Mouse (Mus musculus): ENCODE measurements around the gene Ccnb1.
"Not testable (repeated sequence)": the region's sequence is repeated elsewhere in the genome, so short reads cannot be mapped to it uniquely, and the experiment has no call there.

Gene Ccnb1

DNA sequence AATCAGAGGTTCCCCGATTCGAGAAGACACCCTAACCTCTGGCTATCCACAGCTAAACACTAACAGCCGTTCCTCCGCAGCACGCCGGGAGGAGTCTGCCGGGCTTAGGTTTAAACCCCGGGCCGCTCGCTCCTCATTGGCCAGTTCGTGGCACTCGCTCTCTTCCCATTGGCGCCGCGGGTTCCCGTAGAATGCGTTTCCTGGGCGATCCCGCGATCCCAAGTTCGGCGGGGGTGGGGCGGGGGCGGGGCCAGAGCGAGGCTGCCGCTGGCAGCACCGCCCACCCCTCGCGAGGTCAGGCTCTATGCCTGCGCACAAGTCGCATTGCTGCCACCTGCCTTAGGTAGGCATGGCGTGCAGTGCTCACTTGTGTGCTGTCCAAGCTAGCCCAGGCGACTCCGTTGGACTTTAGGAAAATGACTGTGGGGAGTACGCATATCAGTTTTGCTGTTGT, at the start of gene Ccnb1:
TSS of gene Ccnb1 (minus strand) at position 157 of the 454 bp plus-strand sequence.
- DNase-seq (ENCODE audit: low spot score in 2 of 2) = peak; percentile 70 to 80

DNA sequence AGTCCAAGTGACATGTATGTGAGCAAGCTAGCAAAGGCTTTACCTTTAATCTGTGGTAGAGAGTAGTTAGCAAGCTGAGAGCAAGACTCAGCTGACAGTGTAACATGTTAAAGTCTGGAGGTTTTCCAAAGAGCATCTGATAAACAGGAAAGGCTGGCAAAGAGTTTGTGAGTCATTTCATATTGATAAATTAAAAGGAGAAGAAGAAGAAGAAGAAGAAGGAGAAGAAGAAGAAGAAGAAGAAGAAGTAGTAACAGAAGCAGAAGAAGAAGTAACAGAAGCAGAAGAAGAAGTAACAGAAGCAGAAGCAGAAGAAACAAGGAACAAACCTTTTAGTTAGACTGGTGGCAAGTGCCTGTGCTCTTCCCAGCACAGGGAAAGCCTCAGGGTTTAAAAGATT, 48.4 kb upstream of the Ccnb1 start:
- DNase-seq (ENCODE audit: low spot score in 2 of 2) = no peak

DNA sequence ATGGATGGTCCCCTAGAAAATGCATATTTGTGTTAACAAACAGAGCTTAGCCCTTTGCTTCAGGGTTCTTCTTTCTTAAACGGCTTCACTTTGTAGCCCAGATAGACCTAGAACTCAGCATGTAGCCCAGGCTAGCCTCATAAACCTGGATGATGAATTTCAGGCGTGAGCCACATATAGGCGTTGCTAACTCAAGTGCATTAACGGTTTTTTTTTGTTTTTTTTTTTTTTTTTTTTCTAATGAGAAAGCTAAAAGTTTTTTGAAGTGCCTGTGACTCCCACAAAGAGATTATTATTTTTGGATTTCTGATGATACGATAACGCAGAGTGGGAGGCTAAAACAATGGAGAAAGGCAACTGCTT, 47.3 kb upstream of the Ccnb1 start:
- DNase-seq (ENCODE audit: low spot score in 2 of 2) = no peak

DNA sequence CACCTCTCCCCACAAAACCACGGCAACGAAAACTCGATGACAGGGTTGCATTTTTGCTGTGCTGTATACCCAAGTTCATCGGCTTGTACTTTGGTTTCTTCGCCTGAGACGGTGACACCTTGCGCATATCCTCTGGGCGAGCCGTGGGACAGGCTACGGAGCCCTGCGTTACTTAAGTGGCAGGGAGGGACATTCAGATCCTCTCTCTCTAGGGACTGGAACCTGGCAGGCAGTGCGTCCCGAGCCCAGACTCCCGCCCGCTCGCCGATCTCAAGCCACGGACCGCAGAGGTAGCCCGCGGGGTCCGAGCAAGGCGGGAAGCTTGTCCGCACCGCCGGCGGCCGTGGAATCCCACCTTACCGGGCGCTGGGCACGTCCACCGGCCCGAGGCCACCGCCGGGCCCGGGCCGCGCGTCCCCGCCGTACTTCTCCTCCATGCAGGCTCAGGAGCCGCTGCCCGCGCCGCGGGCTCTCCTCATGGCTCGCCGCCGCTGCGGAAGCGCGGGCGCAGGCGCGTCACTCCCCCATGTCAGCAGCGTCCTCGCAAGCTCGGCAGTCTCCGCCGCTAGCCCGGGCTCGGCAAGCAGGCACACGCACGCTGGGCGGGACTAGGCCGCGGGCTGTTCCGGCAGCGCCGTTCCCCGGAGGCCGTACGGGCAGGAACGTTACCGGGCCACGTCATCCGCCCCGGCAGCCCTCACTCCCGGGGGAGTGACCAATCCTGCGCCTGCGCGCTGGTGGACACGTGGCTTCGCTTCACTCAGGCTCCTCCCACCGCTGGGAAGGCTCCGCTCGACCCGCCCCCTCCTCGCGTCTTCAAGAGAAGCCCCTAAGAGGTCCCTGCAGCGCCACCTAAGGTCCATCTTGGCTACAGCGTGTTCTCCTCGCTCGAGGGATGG, 46.6 kb upstream of the Ccnb1 start, which contains the start of gene Slc30a5:
TSS of gene Slc30a5 (minus strand) at position 687 of the 899 bp plus-strand sequence.
- DNase-seq (ENCODE audit: low spot score in 2 of 2) = peak; percentile 99 to 100

DNA sequence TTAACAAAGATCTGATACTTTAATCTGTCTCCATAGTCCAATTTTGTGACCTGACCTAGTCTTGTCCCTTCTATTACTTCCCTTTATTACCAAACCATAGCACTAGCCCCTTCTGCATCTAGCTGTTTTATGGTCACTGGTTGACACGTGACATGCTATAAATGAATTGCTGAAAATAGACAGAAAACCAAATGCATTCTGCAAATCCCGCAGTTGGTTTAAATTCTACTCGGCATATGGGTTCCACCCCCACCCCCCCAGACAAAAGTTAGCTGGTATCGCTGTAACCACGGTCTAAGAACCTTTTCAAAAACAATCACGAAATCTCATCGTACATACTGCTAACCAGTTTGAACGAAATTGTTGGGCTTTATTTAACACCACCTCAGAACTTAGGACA, 45.8 kb upstream of the Ccnb1 start:
- no peak for DNase-seq (ENCODE audit: low spot score in 2 of 2)

DNA sequence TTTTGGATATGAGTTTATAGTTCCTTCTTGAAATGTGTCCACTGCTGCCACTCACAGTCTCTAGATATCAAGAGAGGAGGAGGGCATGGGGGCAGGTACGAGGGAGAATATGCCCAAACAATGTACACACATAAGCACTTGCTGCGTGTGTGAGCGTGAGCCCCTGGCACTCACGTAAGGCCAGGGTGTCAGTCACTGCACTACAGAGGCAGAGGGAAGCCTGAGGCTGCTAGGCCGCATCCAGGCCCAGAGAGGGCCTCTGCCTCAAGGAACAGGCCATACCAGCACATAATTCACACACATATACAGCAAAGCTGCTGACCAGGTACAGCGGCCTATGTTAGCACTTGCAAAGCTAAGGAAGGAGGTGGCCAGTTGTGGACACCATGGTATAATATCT, 44.8 kb upstream of the Ccnb1 start:
- DNase-seq (ENCODE audit: low spot score in 2 of 2) = no peak

DNA sequence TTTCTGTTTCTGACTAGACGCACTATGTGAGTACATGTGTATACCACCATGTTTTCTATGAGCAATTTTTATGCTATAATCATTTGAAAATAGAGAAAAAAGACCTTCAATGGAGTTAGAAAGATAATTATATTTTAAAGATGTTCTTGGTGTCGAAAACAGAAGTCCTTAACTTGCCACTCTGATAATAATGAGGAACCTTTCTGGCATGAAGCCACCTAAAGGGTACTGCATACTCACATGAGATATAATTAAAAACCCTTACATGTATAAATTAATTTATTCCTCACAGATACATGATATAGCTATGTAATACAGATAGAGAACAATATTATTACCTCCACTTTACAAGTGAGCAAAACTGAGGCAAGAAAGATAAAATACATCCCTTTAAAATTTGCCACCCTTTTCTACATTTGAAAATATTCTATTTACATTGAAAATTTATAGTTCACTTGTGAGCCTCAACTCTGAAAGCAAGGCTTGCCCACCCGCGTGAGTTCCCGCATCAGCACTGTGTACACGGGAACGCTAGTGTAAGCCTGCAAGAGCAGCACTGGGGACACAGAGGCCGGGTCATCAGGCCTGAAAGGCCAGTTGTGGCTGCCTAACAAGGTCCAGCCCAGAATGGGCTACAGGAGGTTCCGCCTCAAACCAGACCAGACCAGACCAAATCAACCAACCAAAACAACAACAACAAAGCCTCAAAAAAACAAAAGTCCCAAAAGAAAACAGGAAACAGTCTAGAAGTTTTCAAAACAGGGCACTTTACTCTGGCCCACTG, 39.4 kb upstream of the Ccnb1 start:
- no peak for DNase-seq (ENCODE audit: low spot score in 2 of 2)

DNA sequence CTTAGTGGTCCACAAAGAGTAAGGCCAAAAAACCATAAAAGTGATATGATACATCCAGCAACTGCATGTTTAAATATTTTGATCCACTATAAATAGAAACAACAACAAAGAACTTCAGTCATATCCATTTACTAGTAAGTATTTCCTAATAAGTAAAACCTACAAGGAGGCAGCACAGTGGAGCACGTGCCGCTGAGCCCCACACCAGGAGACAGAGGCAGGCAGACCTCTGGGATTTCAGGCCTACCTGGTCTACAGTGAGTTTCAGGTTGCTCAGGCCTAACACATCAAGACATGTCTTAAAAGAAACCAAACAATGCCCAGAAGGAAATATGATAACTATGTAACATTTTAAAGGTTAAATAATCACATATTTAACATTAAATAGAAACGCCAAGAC, 38.5 kb upstream of the Ccnb1 start:
- DNase-seq (ENCODE audit: low spot score in 2 of 2) = no peak

DNA sequence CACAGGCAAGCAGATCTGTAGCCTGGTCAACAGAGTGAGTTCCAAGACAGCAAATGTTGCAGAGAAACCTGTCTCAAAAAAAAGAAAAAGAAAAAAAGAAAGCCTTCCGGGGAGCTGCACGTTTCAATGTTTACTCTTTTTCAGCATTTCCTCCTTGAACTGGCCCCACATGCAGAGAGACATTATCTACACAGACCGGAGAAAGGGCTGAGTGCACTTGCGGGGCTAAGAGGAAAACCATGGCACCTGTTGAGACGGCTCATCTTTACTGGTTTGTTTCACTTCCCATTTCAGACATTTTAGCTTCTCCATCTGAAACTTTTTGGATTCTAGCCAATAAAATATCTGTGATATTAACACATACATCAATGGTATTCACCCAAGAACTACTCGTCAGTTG, 37.9 kb upstream of the Ccnb1 start:
- DNase-seq (ENCODE audit: low spot score in 2 of 2) = peak in 1 of 2 experiments; percentile 60

DNA sequence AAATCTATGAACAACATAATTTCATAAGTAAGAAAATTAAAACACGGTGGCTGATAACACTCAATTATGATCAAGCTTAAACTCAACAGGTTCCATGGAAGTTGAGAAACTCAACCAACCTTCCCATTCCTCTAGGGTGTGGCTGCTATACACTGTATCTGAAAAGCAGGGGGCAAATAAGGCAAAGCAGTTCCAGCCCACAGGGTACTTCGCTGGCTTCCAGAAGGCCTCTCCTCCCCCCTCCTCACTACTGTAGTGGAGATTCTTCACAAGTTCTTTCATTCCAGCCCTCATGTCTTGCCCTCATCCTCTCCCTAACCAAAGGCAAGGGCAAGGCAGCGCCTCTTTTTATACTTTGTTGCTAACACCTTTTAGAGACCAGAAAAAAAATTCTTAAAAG, 37.5 kb upstream of the Ccnb1 start:
- DNase-seq (ENCODE audit: low spot score in 2 of 2) = no peak

DNA sequence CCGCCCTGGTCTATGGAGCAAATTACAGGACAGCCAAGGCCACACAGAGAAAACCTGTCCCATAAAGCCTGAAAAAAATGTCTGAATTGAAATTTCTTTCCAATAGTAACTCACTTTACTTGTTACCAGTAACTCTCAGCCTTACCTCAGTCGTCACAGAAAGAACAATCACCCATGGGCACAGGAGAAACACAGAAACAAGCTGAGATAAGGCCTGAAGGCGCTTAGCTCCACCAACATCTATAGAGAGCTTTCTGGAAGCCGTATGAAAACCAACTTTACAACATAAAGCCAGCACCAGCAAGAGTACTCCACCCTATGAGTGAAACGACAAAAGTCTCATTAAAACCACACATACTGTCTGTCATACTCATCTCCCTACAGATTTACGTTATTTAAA, 28.1 kb upstream of the Ccnb1 start:
- no peak for DNase-seq (ENCODE audit: low spot score in 2 of 2)

DNA sequence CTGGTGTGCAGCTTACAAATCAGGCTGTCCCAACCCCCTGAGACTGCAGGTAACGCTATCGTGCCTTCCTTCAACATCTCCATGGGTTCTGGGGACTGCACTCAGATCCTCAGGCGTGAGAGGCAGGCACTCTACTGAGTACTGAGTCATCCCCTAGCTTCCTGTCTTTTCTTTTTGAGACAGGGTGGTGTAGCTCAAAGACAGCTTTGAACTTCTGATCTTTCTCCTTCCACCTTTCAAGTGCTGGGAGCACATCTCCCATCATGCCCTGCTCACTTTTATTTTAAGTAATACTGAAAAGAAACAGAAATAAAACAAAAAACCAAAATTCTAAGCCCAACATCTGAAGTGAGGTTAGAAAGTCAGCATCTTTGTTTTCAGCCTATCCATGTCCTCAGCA, 19.4 kb upstream of the Ccnb1 start:
- DNase-seq (ENCODE audit: low spot score in 2 of 2) = no peak

DNA sequence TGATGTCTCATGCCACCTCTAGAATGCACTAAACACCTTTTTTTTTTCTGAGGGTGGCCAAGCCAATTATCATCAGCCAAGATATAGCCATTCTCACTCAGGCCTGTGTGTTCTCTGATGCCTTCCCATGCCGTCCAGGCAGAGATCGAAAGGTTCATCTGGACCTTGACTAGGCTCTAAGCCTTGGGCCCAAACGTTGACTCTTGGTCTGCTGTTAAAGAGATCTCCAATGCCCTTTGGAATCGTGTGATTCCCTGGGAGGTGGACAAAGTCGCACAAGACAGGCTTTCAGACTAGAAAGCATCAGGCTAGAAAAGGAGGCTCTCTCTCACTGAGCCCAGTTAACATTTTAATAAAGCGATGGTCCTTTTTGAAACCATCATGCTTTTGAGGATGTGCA, 10.8 kb upstream of the Ccnb1 start:
- no peak for DNase-seq (ENCODE audit: low spot score in 2 of 2)

DNA sequence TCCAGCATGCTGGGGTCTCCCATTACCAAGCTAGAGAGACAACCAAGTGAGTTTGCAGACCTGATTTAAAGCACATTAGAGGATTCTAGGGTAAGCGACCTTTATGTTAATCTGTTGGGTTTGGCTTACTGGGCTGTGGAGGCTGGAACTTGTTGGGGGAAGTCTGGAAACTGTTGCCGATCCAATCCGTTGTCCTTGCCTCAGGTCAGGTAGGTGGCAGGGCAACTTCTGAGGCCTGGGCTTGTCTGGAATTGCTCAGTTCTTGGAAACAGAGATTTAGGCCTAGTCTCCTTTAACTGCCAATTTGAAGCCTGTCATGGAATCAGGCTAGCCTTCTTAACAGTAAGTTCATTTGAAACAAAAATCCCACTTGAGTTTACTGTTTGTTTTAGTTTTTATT, 2.7 kb upstream of the Ccnb1 start:
- no peak for DNase-seq (ENCODE audit: low spot score in 2 of 2)

DNA sequence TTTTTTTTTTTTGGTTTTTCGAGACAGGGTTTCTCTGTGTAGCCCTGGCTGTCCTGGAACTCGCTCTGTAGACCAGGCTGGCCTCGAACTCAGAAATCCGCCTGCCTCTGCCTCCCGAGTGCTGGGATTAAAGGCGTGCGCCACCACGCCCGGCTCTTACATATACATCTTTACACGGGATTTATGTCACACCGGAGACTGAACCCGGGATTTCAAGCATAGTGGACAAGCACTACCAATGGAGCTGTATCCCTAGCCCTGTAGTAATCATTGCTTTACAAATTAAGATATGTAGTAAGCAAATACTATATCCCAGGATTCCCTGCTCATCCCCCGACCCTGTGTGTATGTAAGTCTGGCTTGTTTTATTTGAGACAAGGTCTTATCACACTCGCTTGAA, 1.7 kb upstream of the Ccnb1 start:
- not testable (repeated sequence) for DNase-seq (ENCODE audit: low spot score in 2 of 2)

DNA sequence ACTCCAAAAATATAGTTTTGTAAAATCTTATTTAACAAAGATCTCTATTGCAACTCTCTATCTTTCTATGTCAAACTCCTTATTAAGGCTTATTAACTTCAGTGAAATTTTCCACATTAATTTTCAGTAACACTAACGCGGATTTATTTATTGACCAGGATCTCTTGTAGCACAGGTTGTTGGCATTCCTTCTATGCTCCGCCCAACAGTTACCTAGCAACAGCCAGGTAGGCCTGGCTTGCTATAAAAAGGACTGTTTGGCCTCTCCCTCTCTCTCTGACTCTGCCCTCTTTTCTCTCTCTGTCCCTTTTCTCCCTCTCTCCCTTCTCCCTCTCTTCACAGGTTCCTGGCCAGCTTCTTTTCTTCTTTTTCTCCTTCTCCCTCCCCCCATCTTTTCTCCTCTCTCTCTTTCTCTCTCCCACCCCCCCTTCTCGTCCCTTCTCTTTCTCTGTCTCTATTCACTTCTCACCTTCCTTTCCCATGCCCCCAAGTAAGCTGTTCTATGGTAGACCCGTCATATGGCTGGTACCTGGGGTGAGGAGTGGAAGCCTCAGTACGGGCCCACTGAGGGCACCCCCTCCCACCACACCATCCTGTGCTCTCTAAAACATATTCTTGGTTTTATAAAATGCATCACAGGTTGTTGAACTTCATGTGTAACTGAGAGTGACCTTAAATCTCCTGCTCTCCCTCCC, 1.1 kb upstream of the Ccnb1 start:
- no peak for DNase-seq (ENCODE audit: low spot score in 2 of 2)

DNA sequence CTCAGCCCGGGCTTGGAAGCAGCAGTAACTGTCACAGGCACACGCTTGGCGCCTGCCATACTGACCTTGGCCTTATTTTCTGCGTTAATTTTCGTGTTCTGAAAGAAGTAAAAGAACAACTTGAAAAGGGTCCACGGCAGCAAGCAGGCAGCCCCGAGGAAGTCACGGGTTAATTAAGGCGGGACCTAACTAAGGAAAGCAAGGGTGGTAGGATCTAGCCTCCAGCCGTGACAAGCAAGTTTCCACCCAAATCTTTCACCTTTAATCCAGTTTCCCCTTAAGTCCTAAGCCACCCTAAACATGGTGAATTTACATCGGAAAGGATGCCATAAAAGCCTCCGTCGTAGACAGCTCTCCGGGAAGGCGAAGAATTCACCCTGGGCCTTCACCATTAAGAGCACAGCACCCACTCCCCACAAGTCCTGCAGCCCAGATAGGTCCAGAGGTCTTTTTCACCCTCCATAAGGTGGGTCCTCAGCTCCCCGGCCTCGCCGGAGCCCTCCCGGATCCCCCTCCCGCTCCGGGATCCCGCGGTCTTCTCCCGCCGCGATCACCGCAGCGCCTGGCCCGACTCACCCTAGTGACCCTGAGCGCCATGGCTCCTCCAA, 460 bp downstream of the Ccnb1 start:
- DNase-seq (ENCODE audit: low spot score in 2 of 2) = peak in 1 of 2 experiments; percentile 3

DNA sequence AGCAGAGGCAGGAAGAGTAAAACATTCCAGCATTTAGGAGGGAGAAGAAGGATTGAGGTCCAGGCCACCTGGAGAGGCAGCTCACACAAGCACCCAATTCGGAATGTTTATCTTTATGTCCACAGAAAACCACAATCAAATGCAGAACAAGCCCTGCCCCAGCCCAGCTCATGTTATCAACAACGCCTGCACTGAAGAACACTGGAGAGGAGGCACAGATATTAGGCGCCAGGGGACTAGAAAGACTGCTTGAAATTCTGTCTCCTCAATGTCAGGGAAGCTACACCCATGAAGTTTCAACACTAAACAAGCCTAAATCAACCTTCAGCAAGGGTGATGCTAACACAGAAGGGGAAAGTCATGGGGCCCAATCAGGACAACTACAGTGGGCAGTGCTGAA, 8.9 kb downstream of the Ccnb1 start:
- DNase-seq (ENCODE audit: low spot score in 2 of 2) = no peak

DNA sequence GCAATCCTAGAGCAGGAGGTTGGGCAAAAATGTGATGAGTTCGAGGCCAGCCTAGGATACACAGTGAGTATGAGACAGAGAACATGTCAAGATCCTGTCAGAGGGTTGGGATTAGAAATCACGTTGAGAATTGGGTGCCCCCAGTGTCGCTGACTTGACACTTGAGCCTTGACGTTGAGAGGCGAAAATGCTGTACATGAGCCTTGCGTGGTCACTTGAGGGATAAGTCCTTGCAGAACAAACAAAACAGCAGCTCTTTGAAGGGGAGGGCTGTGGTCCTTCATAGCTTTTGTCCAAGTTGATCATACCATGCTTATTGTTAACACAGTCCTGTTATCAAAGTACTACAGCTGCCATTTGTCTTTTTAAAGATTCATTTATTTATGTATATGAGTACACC, 9.7 kb downstream of the Ccnb1 start:
- DNase-seq (ENCODE audit: low spot score in 2 of 2) = no peak

DNA sequence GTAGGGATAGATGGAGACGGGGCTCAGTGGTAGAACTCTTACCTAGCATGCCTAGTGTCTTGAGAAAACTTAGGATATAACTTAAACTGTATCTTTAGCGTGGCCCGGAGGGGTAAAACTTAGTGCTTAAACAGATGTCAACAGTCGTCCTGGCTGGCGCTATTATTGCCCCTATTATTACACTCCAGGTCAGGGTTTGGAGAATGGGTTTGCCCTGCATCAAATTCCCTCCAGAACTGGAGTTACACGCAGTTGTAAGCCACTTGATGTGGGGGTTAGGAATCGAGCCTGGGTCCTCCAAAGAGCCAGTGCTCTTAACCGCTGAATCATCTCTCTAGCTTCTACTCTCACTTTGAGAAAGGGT, 10.3 kb downstream of the Ccnb1 start:
- DNase-seq (ENCODE audit: low spot score in 2 of 2) = no peak

DNA sequence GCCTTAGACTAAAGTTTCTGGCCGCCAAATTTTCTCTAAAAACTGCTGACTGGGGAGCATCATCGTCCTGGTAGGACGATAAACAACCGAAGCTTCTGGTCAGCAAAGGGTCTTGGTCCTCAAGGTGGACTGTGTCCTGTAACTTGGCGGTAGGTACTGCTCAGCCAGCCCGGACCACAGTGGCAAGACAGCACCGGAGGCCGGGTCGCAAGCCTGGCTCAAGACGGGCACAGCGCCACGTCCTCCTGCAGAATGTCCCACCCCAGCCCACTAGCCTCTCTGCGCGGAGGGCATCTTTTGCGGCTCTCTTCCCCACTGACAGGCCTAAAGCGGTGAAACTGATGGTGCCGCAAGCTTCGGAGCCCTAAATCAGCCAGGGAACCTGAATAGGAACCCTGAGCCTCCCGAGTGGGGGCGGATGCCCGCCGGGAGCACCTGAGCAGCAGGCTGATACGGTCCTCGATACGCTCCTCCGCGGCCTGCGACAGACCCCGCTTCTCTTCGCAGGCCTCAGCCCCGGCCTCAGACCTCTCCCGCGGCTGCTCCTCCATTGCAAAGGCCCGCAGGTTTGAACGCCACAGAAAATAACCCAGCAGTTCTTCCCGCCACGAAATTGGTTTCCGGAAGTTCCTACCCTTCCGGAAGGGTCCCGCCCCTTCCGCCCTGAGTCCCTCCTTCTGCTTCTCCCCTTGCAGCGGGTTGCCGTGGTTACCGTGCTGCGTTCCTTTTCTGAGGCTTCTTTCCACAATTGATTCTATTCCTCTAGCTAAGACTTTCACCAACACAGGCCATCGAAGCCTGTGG, 10.9 kb downstream of the Ccnb1 start, which contains the start of gene Cenph:
TSS of gene Cenph (minus strand) at position 648 of the 804 bp plus-strand sequence.
- DNase-seq (ENCODE audit: low spot score in 2 of 2) = peak; percentile 69 to 75
